Mouse (Mus musculus) liver, embryonic 11.5 days (tissue): ENCODE data around the gene Eya4. TPM values are rescaled to one million over a fixed set of nuclear protein-coding genes. Genes with fewer than 3 reads are reported as not detected.

Source experiments
- ATAC-seq: fragments of 200-750 bp; cut with Nextera tagmentation; replicated peaks from 2 replicates; pipeline ENCODE4 v1.8.0; 2017; ENCODE audit warnings: moderate number of reproducible peaks, mild to moderate bottlenecking, moderate TSS enrichment, moderate library complexity; ENCODE audit not compliant: low FRiP score
- DNase-seq: peaks from one replicate; pipeline ENCODE4 v3.0.0-alpha.2; 2017; ENCODE audit warnings: low spot score
- H3K27ac ChIP-seq: fragments of 300-500 bp; sonication (generic); 2 replicates; pipeline ENCODE4 v1.5.1; 2014; ENCODE audit warnings: mild to moderate bottlenecking, low read depth, low read length, control low read depth
- H3K27me3 ChIP-seq: fragments of 300-500 bp; sonication (generic); replicated peaks from 2 replicates; pipeline ENCODE4 v1.6.1; 2014; ENCODE audit warnings: low read length, mixed read lengths; ENCODE audit not compliant: control insufficient read depth, insufficient read depth
- H3K36me3 ChIP-seq: fragments of 300-500 bp; sonication (generic); 2 replicates; pipeline ENCODE4 v1.6.1; 2014; ENCODE audit warnings: mild to moderate bottlenecking, low read length, moderate library complexity, mixed read lengths; ENCODE audit not compliant: control insufficient read depth, insufficient read depth
- H3K4me1 ChIP-seq: fragments of 300-500 bp; sonication (generic); replicated peaks from 2 replicates; pipeline ENCODE4 v1.6.1; 2014; ENCODE audit warnings: low read length, mixed read lengths; ENCODE audit not compliant: control insufficient read depth, insufficient read depth
- H3K4me2 ChIP-seq: fragments of 300-500 bp; sonication (generic); 2 replicates; pipeline ENCODE4 v1.6.1; 2014; ENCODE audit warnings: mild to moderate bottlenecking, control low read depth, moderate library complexity
- H3K4me3 ChIP-seq: fragments of 300-500 bp; sonication (generic); 2 replicates; pipeline ENCODE4 v1.5.1; 2014; ENCODE audit warnings: low read depth, low read length, control low read depth
- H3K9ac ChIP-seq: fragments of 300-500 bp; sonication (generic); 2 replicates; pipeline ENCODE4 v1.6.1; 2014; ENCODE audit warnings: low read depth, low read length, control low read depth
- H3K9me3 ChIP-seq: fragments of 300-500 bp; sonication (generic); 2 replicates; pipeline ENCODE4 v1.6.1; 2016; ENCODE audit warnings: low read length, inconsistent platforms, mixed read lengths; ENCODE audit not compliant: control insufficient read depth
- WGBS: fragments of 180-500 bp; shearing (Covaris S2); extraction: QIAGEN DNeasy Blood & Tissue Kit; methylation state at CpG from one replicate; pipeline ENCODE4 v1.1.7; 2014; 5-methylcytosine and 5-hydroxymethylcytosine counted together
- polyA plus RNA-seq: library from polyadenylated mRNA; unstranded; fragments of >200 nt; fragmentation: Nextera tagmentation; extraction: Ambion mirVana; gene quantifications from 2 replicates; pipeline ENCODE4 v1.2.1, GENCODE M21; 2014

Eya4 gene
- polyA plus RNA-seq, 1 experiment from 2014 or later: 0.77 TPM

DNA sequence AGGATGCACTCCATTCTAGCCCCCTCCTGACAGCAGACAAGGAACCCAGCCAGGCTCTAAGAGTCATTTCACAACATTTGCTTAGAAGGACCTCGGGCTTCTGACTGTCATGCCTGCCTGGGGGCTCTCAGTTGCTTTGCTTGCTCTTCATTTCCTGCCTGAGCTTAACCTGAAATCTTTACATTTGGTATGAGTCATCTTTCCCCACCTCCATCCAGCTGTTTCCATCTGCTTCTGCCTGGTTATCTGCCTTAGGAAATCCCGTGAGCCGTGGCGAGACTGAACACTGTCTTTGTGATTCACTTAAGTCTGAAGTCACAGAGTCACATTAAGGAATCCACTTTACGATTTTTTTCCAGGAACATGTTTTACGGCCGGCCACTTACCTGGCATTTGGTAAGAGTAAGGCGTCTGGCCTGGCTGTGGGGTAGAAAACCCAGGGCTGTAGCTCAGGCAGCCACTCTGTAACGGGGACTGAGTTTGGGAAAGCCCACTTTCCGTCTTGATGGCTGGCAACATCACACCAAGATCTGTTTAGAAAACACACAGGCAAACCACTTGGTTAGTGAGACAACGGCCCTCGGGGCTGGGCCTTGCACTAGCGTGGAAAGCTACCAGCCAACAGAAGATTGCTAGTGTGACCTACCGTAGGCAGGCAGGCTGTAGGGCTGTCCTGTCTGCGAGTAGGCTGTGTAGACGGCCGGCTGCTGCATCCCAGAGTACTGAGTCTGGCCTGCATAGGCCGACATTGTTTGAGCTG is 193.5 kb downstream of the Eya4 start:
- H3K9ac ChIP-seq: no peak overlapping the region
- DNase-seq (no peak), ATAC-seq (no peak)
- H3K4me3 ChIP-seq: no peak overlapping the region
- H3K27ac ChIP-seq: no peak overlapping the region
- WGBS: 64% methylated on average over 18 of the region's 18 CpGs
- H3K4me2 ChIP-seq: no peak overlapping the region
- H3K36me3 ChIP-seq: no peaks in the 10 kb centered on the region
- H3K4me1 ChIP-seq: no peaks in the 10 kb centered on the region
- H3K9me3 ChIP-seq: no peaks in the 10 kb centered on the region
- H3K27me3 ChIP-seq: no peaks in the 10 kb centered on the region

GRCm38 (mm10) chr10:23150401-23150800 is 200.2 kb downstream of the Eya4 start:
- Histone ChIP-seq H3K4me2 (no peak overlapping the region), H3K4me3 (no peak overlapping the region), H3K9ac (no peak overlapping the region), H3K27ac (no peak overlapping the region), H3K9me3 (no peaks in the 10 kb centered on the region), H3K36me3 (no peaks in the 10 kb centered on the region), H3K27me3 (no peaks in the 10 kb centered on the region), H3K4me1 (no peaks in the 10 kb centered on the region)
- ATAC-seq (no peak), DNase-seq (no peak)
- 93% methylated on average over 3 of the region's 3 CpGs for WGBS

DNA sequence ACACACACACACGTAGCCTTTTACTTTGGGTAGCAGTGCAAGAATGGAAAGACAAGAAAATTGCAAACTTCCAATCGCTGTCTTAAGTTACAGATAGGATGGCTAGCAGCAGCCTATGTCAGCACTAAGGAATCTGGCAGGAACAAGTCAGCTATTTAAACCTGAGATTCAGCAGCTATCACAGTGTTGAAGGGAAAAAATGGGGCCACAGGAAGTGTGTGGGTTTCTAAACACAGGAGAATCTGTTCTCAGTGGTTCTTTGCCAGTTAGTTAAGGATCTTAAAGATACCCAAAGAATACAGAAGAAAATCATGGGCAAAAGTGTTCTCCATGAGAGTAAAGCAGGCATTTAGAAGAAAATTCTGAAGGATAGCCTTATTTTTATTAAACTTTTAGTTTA is 206.0 kb downstream of the Eya4 start:
- H3K9ac ChIP-seq: no peak overlapping the region
- DNase-seq: no peak
- H3K4me2 ChIP-seq: no peak overlapping the region
- ATAC-seq: no peak
- no peak overlapping the region for H3K27ac ChIP-seq
- no peaks in the 10 kb centered on the region for H3K9me3 ChIP-seq
- no peaks in the 10 kb centered on the region for H3K4me1 ChIP-seq
- no peak overlapping the region for H3K4me3 ChIP-seq
- H3K36me3 ChIP-seq: no peaks in the 10 kb centered on the region
- H3K27me3 ChIP-seq: no peaks in the 10 kb centered on the region
- 54% methylated on average over 2 of the region's 2 CpGs for WGBS

- H3K36me3 ChIP-seq: no peaks in the 10 kb centered on the region
- H3K4me2 ChIP-seq: no peak overlapping the region
- WGBS: 85% methylated on average over 1 of the region's 1 CpGs
- H3K27ac ChIP-seq: no peak overlapping the region
- H3K9ac ChIP-seq: no peak overlapping the region
- no peak overlapping the region for H3K4me3 ChIP-seq
- DNase-seq (no peak), ATAC-seq (no peak)
- no peaks in the 10 kb centered on the region for H3K27me3 ChIP-seq
- no peaks in the 10 kb centered on the region for H3K4me1 ChIP-seq
- no peaks in the 10 kb centered on the region for H3K9me3 ChIP-seq
Measured at GRCm38 (mm10) chr10:23127947-23128346, 222.6 kb downstream of the Eya4 start.

DNA sequence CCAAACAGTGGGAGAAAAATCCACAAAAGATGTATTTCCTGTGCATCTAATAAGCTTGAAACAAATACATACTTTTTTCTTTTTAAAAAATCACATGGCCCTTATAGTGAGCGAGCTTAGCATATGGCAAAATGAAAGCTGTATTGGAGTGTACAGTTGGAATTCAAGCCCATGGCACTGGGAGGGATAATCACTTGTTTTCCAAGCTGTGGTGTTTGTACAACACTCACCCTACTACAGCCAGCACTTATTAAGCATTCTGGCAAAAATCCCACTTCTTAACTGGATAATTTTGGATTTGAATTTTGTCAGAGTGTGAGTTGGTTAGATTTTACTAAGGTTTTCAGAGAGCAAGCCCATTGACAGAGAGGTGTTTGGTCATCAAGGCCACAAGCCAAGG is 223.4 kb downstream of the Eya4 start:
- no peak for DNase-seq
- Histone ChIP-seq H3K4me1 (no peaks in the 10 kb centered on the region), H3K4me2 (no peak overlapping the region), H3K27me3 (no peaks in the 10 kb centered on the region), H3K27ac (no peak overlapping the region), H3K4me3 (no peak overlapping the region), H3K9me3 (no peaks in the 10 kb centered on the region), H3K36me3 (no peaks in the 10 kb centered on the region), H3K9ac (no peak overlapping the region)
- 82% methylated on average over 1 of the region's 1 CpGs for WGBS
- no peak for ATAC-seq

GRCm38 (mm10) chr10:23126529-23126928 is 224.1 kb downstream of the Eya4 start:
- Histone ChIP-seq H3K27me3 (no peaks in the 10 kb centered on the region), H3K4me1 (no peaks in the 10 kb centered on the region), H3K27ac (no peak overlapping the region), H3K9me3 (no peaks in the 10 kb centered on the region), H3K4me2 (no peak overlapping the region), H3K36me3 (no peaks in the 10 kb centered on the region), H3K9ac (no peak overlapping the region), H3K4me3 (no peak overlapping the region)
- 89% methylated on average over 5 of the region's 5 CpGs for WGBS
- DNase-seq (no peak), ATAC-seq (no peak)

- H3K27ac ChIP-seq: no peak overlapping the region
- no peaks in the 10 kb centered on the region for H3K9me3 ChIP-seq
- no peaks in the 10 kb centered on the region for H3K4me1 ChIP-seq
- ATAC-seq (no peak), DNase-seq (no peak)
- H3K4me3 ChIP-seq: no peak overlapping the region
- H3K36me3 ChIP-seq: no peaks in the 10 kb centered on the region
- no peak overlapping the region for H3K9ac ChIP-seq
- WGBS: 65% methylated on average over 2 of the region's 2 CpGs
- no peak overlapping the region for H3K4me2 ChIP-seq
- no peaks in the 10 kb centered on the region for H3K27me3 ChIP-seq
Measured at GRCm38 (mm10) chr10:23120437-23120836, 230.1 kb downstream of the Eya4 start.

- 44% methylated on average over 10 of the region's 10 CpGs for WGBS
- peak; percentile 36 for DNase-seq
- Histone ChIP-seq H3K4me3 (no peak overlapping the region), H3K27me3 (no peaks in the 10 kb centered on the region), H3K27ac (no peak overlapping the region), H3K9me3 (no peaks in the 10 kb centered on the region), H3K9ac (no peak overlapping the region), H3K36me3 (no peaks in the 10 kb centered on the region), H3K4me2 (no peak overlapping the region), H3K4me1 (no peaks in the 10 kb centered on the region)
- ATAC-seq: peak; percentile 71
Measured at GRCm38 (mm10) chr10:23116786-23117410, 233.7 kb downstream of the Eya4 start.

- no peaks in the 10 kb centered on the region for H3K9me3 ChIP-seq
- H3K4me2 ChIP-seq: peak overlapping the region; percentile 11; the same call in 1 of the 2 replicates
- WGBS: 63% methylated on average over 8 of the region's 8 CpGs
- no peaks in the 10 kb centered on the region for H3K27me3 ChIP-seq
- ATAC-seq (peak; percentile 62; the same call in 1 of the 2 replicates), DNase-seq (no peak)
- H3K36me3 ChIP-seq: no peaks in the 10 kb centered on the region
- no peak overlapping the region for H3K4me3 ChIP-seq
- no peaks in the 10 kb centered on the region for H3K4me1 ChIP-seq
- H3K9ac ChIP-seq: no peak overlapping the region
- H3K27ac ChIP-seq: no peak overlapping the region
Measured at GRCm38 (mm10) chr10:23116063-23116462, 234.5 kb downstream of the Eya4 start.
